Mouse (Mus musculus) urinary bladder, adult 18-20 months (tissue): ENCODE measurements around the gene Ttc22.

ENCODE experiments used
- DNase-seq, 2 experiments: peaks; one replicate each; pipeline ENCODE4 v3.0.0; 2022; ENCODE audit warnings: low spot score in 2 of 2, mixed read lengths in 2 of 2

Gene Ttc22

GRCm38 (mm10) chr4:106622030-106622493 is at the start of gene Ttc22:
Gene Ttc22 (plus strand): TSS chr4:106622432.
- peak; percentile 69 to 70 for DNase-seq

- DNase-seq = no peak
Observed at GRCm38 (mm10) chr4:106575022-106575421, 47.2 kb upstream of the Ttc22 start.

GRCm38 (mm10) chr4:106577511-106577910 is 44.7 kb upstream of the Ttc22 start:
- DNase-seq = no peak

GRCm38 (mm10) chr4:106581176-106581864 is 40.9 kb upstream of the Ttc22 start:
- DNase-seq = no peak

- no peak for DNase-seq
Observed at GRCm38 (mm10) chr4:106581865-106582204, 40.4 kb upstream of the Ttc22 start.

- peak in 1 of 2 experiments; percentile 52 for DNase-seq
Observed at GRCm38 (mm10) chr4:106582428-106583153, 39.6 kb upstream of the Ttc22 start.

- no peak for DNase-seq
Observed at GRCm38 (mm10) chr4:106584665-106585064, 37.6 kb upstream of the Ttc22 start.

GRCm38 (mm10) chr4:106587075-106587474 is 35.2 kb upstream of the Ttc22 start:
- DNase-seq = no peak

GRCm38 (mm10) chr4:106590142-106590541 is 32.1 kb upstream of the Ttc22 start:
- DNase-seq = peak in 1 of 2 experiments; percentile 52

GRCm38 (mm10) chr4:106590871-106591270 is 31.4 kb upstream of the Ttc22 start:
- no peak for DNase-seq

- DNase-seq = no peak
Observed at GRCm38 (mm10) chr4:106593636-106594035, 28.6 kb upstream of the Ttc22 start.

- DNase-seq = no peak
Observed at GRCm38 (mm10) chr4:106596200-106596599, 26.0 kb upstream of the Ttc22 start.

- DNase-seq = no peak
Observed at GRCm38 (mm10) chr4:106597055-106597454, 25.2 kb upstream of the Ttc22 start.

- DNase-seq = no peak
Observed at GRCm38 (mm10) chr4:106597741-106598140, 24.5 kb upstream of the Ttc22 start.

GRCm38 (mm10) chr4:106599415-106599814 is 22.8 kb upstream of the Ttc22 start:
- no peak for DNase-seq

GRCm38 (mm10) chr4:106600770-106601169 is 21.5 kb upstream of the Ttc22 start:
- DNase-seq = no peak

- no peak for DNase-seq
Observed at GRCm38 (mm10) chr4:106606639-106607554, 15.3 kb upstream of the Ttc22 start.

- no peak for DNase-seq
Observed at GRCm38 (mm10) chr4:106607905-106608304, 14.3 kb upstream of the Ttc22 start.

- DNase-seq = no peak
Observed at GRCm38 (mm10) chr4:106613105-106613504, 9.1 kb upstream of the Ttc22 start.

GRCm38 (mm10) chr4:106613560-106613959 is 8.7 kb upstream of the Ttc22 start:
- DNase-seq = no peak

GRCm38 (mm10) chr4:106614180-106614797 is 7.9 kb upstream of the Ttc22 start:
- peak in 1 of 2 experiments; percentile 65 for DNase-seq

GRCm38 (mm10) chr4:106614881-106615280 is 7.4 kb upstream of the Ttc22 start:
- no peak for DNase-seq
